Mouse (Mus musculus): ENCODE data around the gene Becn1. TPM values are rescaled to one million over a fixed set of nuclear protein-coding genes. Genes with fewer than 3 reads are reported as not detected.
A peak's percentile ranks its signal among the peaks of the same experiment; 100 is the strongest.

The Becn1 gene
- polyA plus RNA-seq, 1 experiment from 2014 or later: 127 TPM

DNA sequence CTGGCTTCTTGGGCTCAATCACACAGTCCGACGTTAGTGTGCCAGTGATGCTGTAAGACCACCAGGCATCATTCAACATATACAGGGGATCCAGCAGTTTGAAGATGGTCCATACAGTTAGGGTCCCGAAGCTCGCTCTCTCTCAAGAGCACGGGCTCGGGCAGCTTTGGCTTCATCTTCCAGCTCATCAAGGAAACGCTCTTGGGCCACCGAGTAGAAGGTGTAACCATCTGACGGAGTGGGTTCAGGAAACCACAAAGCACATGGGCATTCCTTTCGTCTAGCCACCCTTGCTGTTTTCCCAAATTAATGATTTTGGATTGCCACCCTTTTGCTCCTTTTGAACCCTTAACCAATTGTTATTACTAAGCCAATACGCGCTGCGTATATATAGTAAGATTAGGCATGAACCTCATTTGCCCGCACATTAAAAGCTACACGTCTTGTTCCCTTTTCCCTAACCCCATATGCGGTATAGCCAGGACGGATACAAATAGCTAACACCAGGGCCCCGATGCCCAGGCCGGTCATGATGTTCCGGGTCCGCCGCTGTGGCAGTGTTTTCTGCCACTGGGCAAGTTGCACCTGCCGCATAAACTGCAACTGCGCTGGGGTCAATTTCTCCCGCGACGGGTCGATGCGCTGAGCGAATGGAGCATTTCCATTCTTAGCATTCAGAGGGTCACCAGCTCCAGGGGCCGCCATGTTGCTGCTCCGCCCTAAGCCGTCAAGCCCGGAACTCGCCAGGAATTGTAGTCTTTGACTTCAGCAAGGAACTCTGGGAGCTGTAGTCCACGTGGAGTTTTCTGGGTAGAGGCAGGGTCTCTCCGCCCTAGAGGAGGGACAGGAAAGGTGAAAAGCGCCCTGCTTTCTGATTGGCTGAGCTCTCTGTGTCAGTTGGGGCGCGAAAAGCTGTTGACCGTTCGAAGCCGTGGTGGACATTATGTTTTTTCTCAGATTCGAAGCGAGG lies 23.6 kb downstream of the Becn1 start, which contains the start of the genes Cntd1 and Coa3:
Cntd1 (plus strand) TSS at position 790 of the 970 bp plus-strand sequence.
Coa3 (minus strand) TSS at position 892 of the 970 bp plus-strand sequence.
- Histone ChIP-seq H3K4me3 (peak within 1 kb of the TSS; percentile 72), H3K4me1 (peaks cover 27% of the 10 kb centered on the region), H3K27ac (0 out of 2 replicates have a peak within 1 kb of the TSS, but pooled peaks have one; percentile 40), H3K9me3 (no peaks in the 10 kb centered on the region), H3K36me3 (peaks cover 14% of the 10 kb centered on the region), H3K9ac (peak within 1 kb of the TSS; percentile 80), H3K4me2 (replicated peaks) (peak within 1 kb of the TSS; percentile 77), H3K27me3 (peaks cover 16% of the 10 kb centered on the region; the same call in 1 of the 2 replicates)
- ATAC-seq (ENCODE audit: low FRiP score, low read depth): peak; percentile 95
- WGBS: 11% methylated on average over 45 of the region's 45 CpGs

DNA sequence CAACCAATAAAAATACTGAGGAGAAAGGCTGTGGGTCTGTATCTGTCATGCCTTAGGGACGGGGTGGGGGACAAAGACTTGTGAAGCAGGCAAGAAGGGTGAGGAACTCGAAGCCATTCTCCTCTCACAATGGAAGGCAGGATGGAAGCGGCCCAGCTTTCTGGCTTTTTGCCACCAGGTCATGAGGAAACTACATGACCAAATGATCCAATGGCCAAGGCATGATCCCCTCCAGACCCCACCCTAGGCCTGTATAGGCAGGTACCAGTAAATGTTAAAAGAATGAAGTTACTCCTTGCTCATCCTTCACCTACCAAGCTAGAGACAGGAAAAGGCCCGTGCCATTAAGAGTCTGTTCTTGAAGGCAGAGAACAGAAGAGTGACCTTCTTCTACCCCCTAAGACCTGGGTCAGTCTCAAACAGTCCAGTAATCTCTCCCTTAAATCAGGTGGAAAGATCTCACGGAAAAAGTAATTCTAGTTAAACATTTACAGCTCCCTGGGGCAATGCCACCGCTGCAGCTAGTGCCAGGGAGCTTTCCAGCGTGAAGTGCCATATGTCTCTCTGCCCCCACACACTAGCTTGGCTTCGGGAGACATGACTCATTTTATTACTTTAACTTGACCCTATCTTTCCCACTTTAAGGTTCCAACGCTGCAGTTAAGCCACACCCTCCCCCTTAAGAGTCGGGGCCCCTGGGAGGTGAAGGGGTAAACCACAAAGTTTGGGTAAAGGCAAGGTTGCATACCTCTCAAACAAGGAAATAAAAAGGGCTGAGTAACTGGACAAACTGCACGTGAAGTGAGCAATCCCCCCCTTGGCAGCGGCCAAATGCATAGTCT lies 24.5 kb downstream of the Becn1 start:
- peaks cover 16% of the 10 kb centered on the region; the same call in 1 of the 2 replicates for H3K27me3 ChIP-seq
- no peak for ATAC-seq (ENCODE audit: low FRiP score, low read depth)
- no peaks in the 10 kb centered on the region for H3K9me3 ChIP-seq
- H3K4me1 ChIP-seq: peaks cover 27% of the 10 kb centered on the region
- peak overlapping the region; percentile 77 for H3K4me2 ChIP-seq (replicated peaks)
- no peak overlapping the region for H3K27ac ChIP-seq
- H3K4me3 ChIP-seq: peak overlapping the region; percentile 72
- H3K9ac ChIP-seq: peak overlapping the region; percentile 80
- 50% methylated on average over 12 of the region's 12 CpGs for WGBS
- peaks cover 14% of the 10 kb centered on the region for H3K36me3 ChIP-seq

- Histone ChIP-seq H3K4me2 (replicated peaks) (peak overlapping the region; percentile 31), H3K27me3 (peaks cover 16% of the 10 kb centered on the region; the same call in 1 of the 2 replicates), H3K27ac (no peak overlapping the region), H3K9me3 (no peaks in the 10 kb centered on the region), H3K4me3 (no peak overlapping the region), H3K9ac (0 out of 2 replicates have a peak overlapping the region, but pooled peaks have one; percentile 31), H3K36me3 (peaks cover 14% of the 10 kb centered on the region), H3K4me1 (peaks cover 27% of the 10 kb centered on the region)
- WGBS: 32% methylated on average over 27 of the region's 27 CpGs
- no peak for ATAC-seq (ENCODE audit: low FRiP score, low read depth)
Measured at GRCm38 (mm10) chr11:101276319-101277070, 25.6 kb downstream of the Becn1 start.

DNA sequence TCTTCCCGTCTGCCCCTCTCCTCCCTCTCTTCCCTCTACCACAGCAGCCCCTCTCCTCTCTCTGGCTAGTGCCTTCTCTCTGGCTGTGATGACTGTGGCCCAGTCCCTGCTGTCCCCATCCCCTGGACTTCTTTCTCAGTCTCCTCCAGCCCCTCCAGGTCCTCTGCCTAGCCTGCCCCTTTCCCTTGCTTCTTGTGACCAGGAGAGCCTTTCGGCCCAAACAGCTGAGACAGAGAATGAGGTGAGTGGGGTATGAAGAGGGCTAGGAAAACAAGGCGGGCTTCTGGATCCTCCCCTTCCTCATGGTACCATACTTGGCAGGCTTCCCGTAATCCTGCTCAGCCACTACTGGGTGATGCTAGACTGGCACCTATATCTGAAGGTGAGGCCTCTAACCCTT lies 26.8 kb downstream of the Becn1 start:
- WGBS: 65% methylated on average over 4 of the region's 4 CpGs
- peaks cover 27% of the 10 kb centered on the region for H3K4me1 ChIP-seq
- no peak overlapping the region for H3K4me3 ChIP-seq
- H3K9me3 ChIP-seq: no peaks in the 10 kb centered on the region
- H3K9ac ChIP-seq: no peak overlapping the region; the same call in 1 of the 2 replicates
- H3K27me3 ChIP-seq: peaks cover 19% of the 10 kb centered on the region; the same call in 1 of the 2 replicates
- no peak overlapping the region for H3K27ac ChIP-seq
- no peak overlapping the region for H3K4me2 ChIP-seq (replicated peaks)
- peaks cover 14% of the 10 kb centered on the region for H3K36me3 ChIP-seq
- ATAC-seq (ENCODE audit: low FRiP score, low read depth): no peak

- Histone ChIP-seq H3K4me1 (peaks cover 13% of the 10 kb centered on the region), H3K27me3 (peaks cover 41% of the 10 kb centered on the region), H3K4me2 (replicated peaks) (no peak overlapping the region), H3K9ac (no peak overlapping the region), H3K36me3 (peaks cover 14% of the 10 kb centered on the region), H3K27ac (no peak overlapping the region), H3K9me3 (no peaks in the 10 kb centered on the region), H3K4me3 (no peak overlapping the region)
- ATAC-seq (ENCODE audit: low FRiP score, low read depth): no peak
- WGBS: 78% methylated on average over 3 of the region's 3 CpGs
Measured at GRCm38 (mm10) chr11:101272446-101272845, 29.6 kb downstream of the Becn1 start.

DNA sequence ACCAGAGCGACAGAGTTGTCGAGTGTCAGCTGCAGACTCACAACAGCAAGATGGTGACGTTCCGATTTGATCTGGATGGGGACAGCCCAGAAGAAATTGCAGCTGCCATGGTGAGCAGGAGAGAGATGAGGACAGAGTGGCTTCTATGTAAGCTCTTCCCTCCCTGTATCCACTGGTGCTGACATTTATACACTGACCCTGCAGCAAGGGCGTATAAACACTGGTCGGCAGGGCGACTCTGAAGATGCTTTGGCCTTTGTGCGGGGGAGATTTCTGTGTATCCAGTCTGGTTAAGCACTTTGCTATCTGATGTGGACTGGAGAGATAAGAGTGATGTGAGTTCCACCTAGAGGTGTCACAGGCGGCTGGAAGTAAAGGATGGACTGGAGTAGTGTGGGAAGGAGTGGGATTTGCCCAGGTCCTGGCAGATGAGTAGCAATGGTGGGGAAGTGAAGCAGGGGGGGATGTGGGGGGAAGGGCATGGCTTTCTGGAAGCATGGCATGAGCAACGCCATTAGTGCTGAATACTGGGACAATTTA lies 32.4 kb downstream of the Becn1 start:
- peaks cover 8% of the 10 kb centered on the region for H3K4me1 ChIP-seq
- H3K9ac ChIP-seq: peak overlapping the region; percentile 10; the same call in 1 of the 2 replicates
- no peaks in the 10 kb centered on the region for H3K9me3 ChIP-seq
- no peak overlapping the region for H3K4me2 ChIP-seq (replicated peaks)
- ATAC-seq (ENCODE audit: low FRiP score, low read depth): no peak
- peaks cover 56% of the 10 kb centered on the region for H3K27me3 ChIP-seq
- 11% methylated on average over 10 of the region's 10 CpGs for WGBS
- H3K36me3 ChIP-seq: no peaks in the 10 kb centered on the region; the same call in 1 of the 2 replicates
- H3K4me3 ChIP-seq: no peak overlapping the region
- H3K27ac ChIP-seq: no peak overlapping the region

GRCm38 (mm10) chr11:101265906-101266305 lies 36.2 kb downstream of the Becn1 start:
- no peaks in the 10 kb centered on the region for H3K36me3 ChIP-seq
- no peak overlapping the region for H3K4me3 ChIP-seq
- peaks cover 88% of the 10 kb centered on the region for H3K27me3 ChIP-seq
- 29% methylated on average over 6 of the region's 6 CpGs for WGBS
- H3K4me1 ChIP-seq: peaks cover 35% of the 10 kb centered on the region
- no peaks in the 10 kb centered on the region for H3K9me3 ChIP-seq
- peak overlapping the region; percentile 60 for H3K4me2 ChIP-seq (replicated peaks)
- no peak overlapping the region for H3K9ac ChIP-seq
- no peak for ATAC-seq (ENCODE audit: low FRiP score, low read depth)
- H3K27ac ChIP-seq: no peak overlapping the region

- Histone ChIP-seq H3K27ac (no peak overlapping the region), H3K4me3 (peak overlapping the region; percentile 38), H3K4me1 (peaks cover 41% of the 10 kb centered on the region), H3K9ac (peak overlapping the region; percentile 46), H3K36me3 (no peaks in the 10 kb centered on the region), H3K4me2 (replicated peaks) (peak overlapping the region; percentile 60), H3K9me3 (no peaks in the 10 kb centered on the region), H3K27me3 (peaks cover 82% of the 10 kb centered on the region)
- no peak for ATAC-seq (ENCODE audit: low FRiP score, low read depth)
- WGBS: 3% methylated on average over 31 of the region's 31 CpGs
Measured at GRCm38 (mm10) chr11:101264954-101265471, 37.1 kb downstream of the Becn1 start.

GRCm38 (mm10) chr11:101263989-101264280 lies 38.2 kb downstream of the Becn1 start:
- H3K4me1 ChIP-seq: peaks cover 52% of the 10 kb centered on the region
- H3K27me3 ChIP-seq: peaks cover 72% of the 10 kb centered on the region

GRCm38 (mm10) chr11:101263138-101263988 lies 38.7 kb downstream of the Becn1 start:
- H3K4me1 ChIP-seq: peaks cover 57% of the 10 kb centered on the region

More at GRCm38 (mm10) chr11:101263989-101264280, 38.2 kb downstream of the Becn1 start:
- 8% methylated on average over 3 of the region's 3 CpGs for WGBS
- H3K4me3 ChIP-seq: 0 out of 2 replicates have a peak overlapping the region, but pooled peaks have one; percentile 5
- H3K9ac ChIP-seq: no peak overlapping the region
- 0 out of 2 replicates have a peak overlapping the region, but pooled peaks have one; percentile 4 for H3K4me2 ChIP-seq (replicated peaks)
- H3K36me3 ChIP-seq: peaks cover 4% of the 10 kb centered on the region; the same call in 1 of the 2 replicates
- no peak for ATAC-seq (ENCODE audit: low FRiP score, low read depth)
- H3K27ac ChIP-seq: no peak overlapping the region
- H3K9me3 ChIP-seq: no peaks in the 10 kb centered on the region

More at GRCm38 (mm10) chr11:101263138-101263988, 38.7 kb downstream of the Becn1 start:
- Histone ChIP-seq H3K4me2 (replicated peaks) (peak overlapping the region; percentile 99), H3K4me3 (peak overlapping the region; percentile 62), H3K27me3 (peaks cover 66% of the 10 kb centered on the region), H3K9me3 (no peaks in the 10 kb centered on the region), H3K9ac (no peak overlapping the region), H3K36me3 (peaks cover 10% of the 10 kb centered on the region), H3K27ac (no peak overlapping the region)
- no peak for ATAC-seq (ENCODE audit: low FRiP score, low read depth)
- WGBS: 5% methylated on average over 32 of the region's 32 CpGs

Data from limb, embryonic 13.5 days (tissue).